ENCODE assay signal across 13 mouse cellular contexts in genomic region chr2:13557145-13558030, GRCm38 (mm10). TPM values are rescaled to one million over a fixed set of nuclear protein-coding genes. Genes with fewer than 3 reads are reported as not detected.
A peak's percentile ranks its signal among the peaks of the same experiment; 100 is the strongest.
DNase-seq lines count a peak whose midpoint lies in the region; ATAC-seq and TF ChIP-seq lines count a peak whose summit lies in the region.
"Had no signal": no experiment of that assay in that cellular context is flagged by ENCODE, and none has a peak within 500 bp of the region (broad histone marks: within the 10 kb centered on the region; RNA-seq: fewer than 3 reads in every experiment).

No protein-coding gene starts in this region.

- no peaks in the 10 kb centered on the region for H3K9me3 ChIP-seq in limb, embryonic 15.5 days
- H3K9me3 ChIP-seq in limb, embryonic 10.5 days (replicated peaks): no peaks in the 10 kb centered on the region
- no peaks in the 10 kb centered on the region for H3K9me3 ChIP-seq in heart, embryonic 16.5 days (replicated peaks; ENCODE audit: control insufficient read depth, low read length)
- H3K9me3 ChIP-seq in midbrain, embryonic 16.5 days (replicated peaks; ENCODE audit: control insufficient read depth, low read length, poor library complexity, severe bottlenecking): no peaks in the 10 kb centered on the region; the same call in 1 of the 2 replicates
- H3K9me3 ChIP-seq in hindbrain, embryonic 13.5 days: no peaks in the 10 kb centered on the region
- H3K9me3 ChIP-seq: forebrain, embryonic 15.5 days; hindbrain, embryonic 10.5 days; liver, embryonic 15.5 days had no signal

- CTCF ChIA-PET in Patski (lab: Charles Lee): interaction anchor here (1.1 to 4.0 kb wide), 5 partner anchors 10 to 56 kb away, joined by 3 to 22 read pairs (median 4); partner anchors contain the start of genes Trdmt1 and Vim

- no peak overlapping the region for H3K9ac ChIP-seq in limb, embryonic 15.5 days
- H3K9ac ChIP-seq in heart, embryonic 16.5 days (ENCODE audit: low read length): no peak overlapping the region
- H3K9ac ChIP-seq in midbrain, embryonic 16.5 days (ENCODE audit: low read depth, low read length): no peak overlapping the region
- no peak overlapping the region for H3K9ac ChIP-seq in hindbrain, embryonic 13.5 days
- H3K9ac ChIP-seq: forebrain, embryonic 15.5 days; liver, embryonic 15.5 days had no signal

- TF ChIP-seq CTCF in Patski (IDR thresholded peaks at IDR 0.05): no peak

- H3K4me1 ChIP-seq in limb, embryonic 15.5 days: peaks cover 17% of the 10 kb centered on the region
- H3K4me1 ChIP-seq in limb, embryonic 10.5 days: no peaks in the 10 kb centered on the region
- H3K4me1 ChIP-seq in heart, embryonic 16.5 days (ENCODE audit: control insufficient read depth, insufficient read depth, low read length): peaks cover 16% of the 10 kb centered on the region
- no peaks in the 10 kb centered on the region for H3K4me1 ChIP-seq in midbrain, embryonic 16.5 days (ENCODE audit: control insufficient read depth, insufficient read depth, low read length)
- H3K4me1 ChIP-seq in hindbrain, embryonic 13.5 days (replicated peaks): no peaks in the 10 kb centered on the region; the same call in 1 of the 2 replicates
- H3K4me1 ChIP-seq: forebrain, embryonic 15.5 days; liver, embryonic 15.5 days had no signal

- H3K36me3 ChIP-seq in limb, embryonic 15.5 days: no peaks in the 10 kb centered on the region
- no peaks in the 10 kb centered on the region for H3K36me3 ChIP-seq in limb, embryonic 10.5 days
- no peaks in the 10 kb centered on the region for H3K36me3 ChIP-seq in heart, embryonic 16.5 days (ENCODE audit: control insufficient read depth, insufficient read depth)
- H3K36me3 ChIP-seq in splenic B cell, adult 2 months (ENCODE audit: control insufficient read depth, insufficient read depth, low read length, poor library complexity, severe bottlenecking): no peaks in the 10 kb centered on the region
- no peaks in the 10 kb centered on the region for H3K36me3 ChIP-seq in midbrain, embryonic 16.5 days (ENCODE audit: control insufficient read depth, insufficient read depth, low read length)
- H3K36me3 ChIP-seq in hindbrain, embryonic 13.5 days: no peaks in the 10 kb centered on the region
- H3K36me3 ChIP-seq: forebrain, embryonic 15.5 days; hindbrain, embryonic 10.5 days; liver, embryonic 15.5 days had no signal

- no peak overlapping the region for H3K4me2 ChIP-seq in limb, embryonic 15.5 days
- no peak overlapping the region for H3K4me2 ChIP-seq in heart, embryonic 16.5 days (ENCODE audit: low read depth, low read length)
- H3K4me2 ChIP-seq in midbrain, embryonic 16.5 days (ENCODE audit: low read length): no peak overlapping the region
- no peak overlapping the region for H3K4me2 ChIP-seq in hindbrain, embryonic 13.5 days
- H3K4me2 ChIP-seq: forebrain, embryonic 15.5 days; liver, embryonic 15.5 days had no signal

- no peak overlapping the region for H3K4me3 ChIP-seq in limb, embryonic 15.5 days
- H3K4me3 ChIP-seq in limb, embryonic 10.5 days: no peak overlapping the region
- H3K4me3 ChIP-seq in heart, embryonic 16.5 days (ENCODE audit: low read length): no peak overlapping the region
- no peak overlapping the region for H3K4me3 ChIP-seq in midbrain, embryonic 16.5 days (ENCODE audit: low read depth, low read length)
- no peak overlapping the region for H3K4me3 ChIP-seq in hindbrain, embryonic 13.5 days
- H3K4me3 ChIP-seq: forebrain, embryonic 15.5 days; hindbrain, embryonic 10.5 days; liver, embryonic 15.5 days had no signal

- peak overlapping the region; percentile 69 for H3K27ac ChIP-seq in limb, embryonic 15.5 days
- no peak overlapping the region for H3K27ac ChIP-seq in limb, embryonic 10.5 days
- peak overlapping the region; percentile 12; the same call in 1 of the 2 replicates for H3K27ac ChIP-seq in heart, embryonic 16.5 days (ENCODE audit: low read length)
- H3K27ac ChIP-seq in midbrain, embryonic 16.5 days (ENCODE audit: low read length): no peak overlapping the region
- H3K27ac ChIP-seq in hindbrain, embryonic 13.5 days: no peak overlapping the region
- H3K27ac ChIP-seq: forebrain, embryonic 15.5 days; hindbrain, embryonic 10.5 days; liver, embryonic 15.5 days had no signal

- WGBS in limb, embryonic 15.5 days: 68% methylated on average over 9 of the region's 9 CpGs
- 85% methylated on average over 9 of the region's 9 CpGs for WGBS in limb, embryonic 10.5 days
- WGBS in heart, embryonic 16.5 days: 56% methylated on average over 9 of the region's 9 CpGs
- WGBS in midbrain, embryonic 16.5 days: 84% methylated on average over 9 of the region's 9 CpGs
- WGBS in hindbrain, embryonic 13.5 days: 86% methylated on average over 9 of the region's 9 CpGs

- ATAC-seq in limb, embryonic 15.5 days (ENCODE audit: insufficient number of reproducible peaks, low FRiP score, low TSS enrichment, low read depth): no peak
- ATAC-seq in Patski: peak; percentile 23
- no peak for ATAC-seq in heart, embryonic 16.5 days (replicated peaks; ENCODE audit: extremely low read depth, insufficient read depth, low FRiP score)
- ATAC-seq in midbrain, embryonic 16.5 days: no peak
- ATAC-seq in hindbrain, embryonic 13.5 days (ENCODE audit: low FRiP score): no peak
- ATAC-seq: forebrain, embryonic 15.5 days had no signal

- no peaks in the 10 kb centered on the region for H3K27me3 ChIP-seq in limb, embryonic 15.5 days
- no peaks in the 10 kb centered on the region for H3K27me3 ChIP-seq in limb, embryonic 10.5 days (ENCODE audit: low read depth, poor library complexity, severe bottlenecking)
- no peaks in the 10 kb centered on the region for H3K27me3 ChIP-seq in Patski
- no peaks in the 10 kb centered on the region for H3K27me3 ChIP-seq in heart, embryonic 16.5 days (ENCODE audit: control insufficient read depth, insufficient read depth, low read length)
- no peaks in the 10 kb centered on the region for H3K27me3 ChIP-seq in splenic B cell, adult 2 months (ENCODE audit: control insufficient read depth, insufficient read depth, low read length, poor library complexity, severe bottlenecking)
- H3K27me3 ChIP-seq in midbrain, embryonic 16.5 days (ENCODE audit: control insufficient read depth, insufficient read depth, low read depth, low read length): no peaks in the 10 kb centered on the region
- H3K27me3 ChIP-seq in hindbrain, embryonic 13.5 days: no peaks in the 10 kb centered on the region
- H3K27me3 ChIP-seq: forebrain, embryonic 15.5 days had no signal

- no peak for DNase-seq in limb, embryonic 10.5 days (ENCODE audit: low spot score)
- no peak for DNase-seq in Patski (ENCODE audit: low read depth, low spot score)
- peak; percentile 40 for DNase-seq in splenic B cell, adult 2 months (ENCODE audit: low read depth, low spot score)
- DNase-seq in adrenal gland, adult 2 months: no peak
- DNase-seq: kidney, postnatal 10 days; midbrain, embryonic 14.5 days had no signal

- POLR2A ChIA-PET in Patski (lab: Charles Lee): interaction anchor here (1.3 kb wide), 1 partner anchor 15 kb away, joined by 3 read pairs; no protein-coding TSS in a partner anchor

- in situ Hi-C loops in Patski (cut with MboI; ENCODE audit: low pct_unique_long_range_greater_than_20kb): no loop called here

RNA-seq across cellular contexts. Expression of gene Trdmt1, which starts 12.9 kb away (rescaled TPM):
- 8.9 and 11.5 TPM in 2 replicates for polyA plus RNA-seq in limb, embryonic 15.5 days (2015; fragmentation: Nextera tagmentation; extraction: Ambion mirVana)
- polyA plus RNA-seq in limb, embryonic 10.5 days (2016; fragmentation: Nextera tagmentation; extraction: Ambion mirVana): 7.7 and 8.2 TPM in 2 replicates
- 8.0 TPM for polyA plus RNA-seq in Patski (2021)
- polyA plus RNA-seq in heart, embryonic 16.5 days (2015; fragmentation: Nextera tagmentation; extraction: Ambion mirVana): 10.4 and 11.2 TPM in 2 replicates
- polyA plus RNA-seq in midbrain, embryonic 16.5 days (2015; fragmentation: Nextera tagmentation; extraction: Ambion mirVana): 7.3 and 8.5 TPM in 2 replicates
- total RNA-seq in adrenal gland, adult 2 months (2021): 1 to 10 TPM; 2.4 to 7.8 TPM
- 0.49 and 0.77 TPM in 2 replicates for polyA plus RNA-seq in adrenal gland, adult 2 months (2012; rRNA removed)
- 7.8 and 9.7 TPM in 2 replicates for polyA plus RNA-seq in hindbrain, embryonic 13.5 days (2015; fragmentation: Nextera tagmentation; extraction: Ambion mirVana)

RNA-seq across cellular contexts. Expression of gene Vim, which starts 16.3 kb away (rescaled TPM):
- polyA plus RNA-seq in limb, embryonic 15.5 days (2015; fragmentation: Nextera tagmentation; extraction: Ambion mirVana): 1,276 and 1,300 TPM in 2 replicates
- polyA plus RNA-seq in limb, embryonic 10.5 days (2016; fragmentation: Nextera tagmentation; extraction: Ambion mirVana): 183 and 240 TPM in 2 replicates
- 2,775 TPM for polyA plus RNA-seq in Patski (2021)
- 820 and 887 TPM in 2 replicates for polyA plus RNA-seq in heart, embryonic 16.5 days (2015; fragmentation: Nextera tagmentation; extraction: Ambion mirVana)
- 306 and 363 TPM in 2 replicates for polyA plus RNA-seq in midbrain, embryonic 16.5 days (2015; fragmentation: Nextera tagmentation; extraction: Ambion mirVana)
- 100 to 1,000 TPM; 137 to 269 TPM for total RNA-seq in adrenal gland, adult 2 months (2021)
- 661 and 728 TPM in 2 replicates for polyA plus RNA-seq in adrenal gland, adult 2 months (2012; rRNA removed)
- polyA plus RNA-seq in hindbrain, embryonic 13.5 days (2015; fragmentation: Nextera tagmentation; extraction: Ambion mirVana): 727 and 758 TPM in 2 replicates

Comparison
In these comparisons a context has a peak if more than half of its experiments do, and no peak if none do; other contexts are left out.
1. H3K27ac ChIP-seq: peak in limb, embryonic 15.5 days (single experiment) and heart, embryonic 16.5 days (single experiment); none in limb, embryonic 10.5 days (single experiment), midbrain, embryonic 16.5 days (single experiment) and hindbrain, embryonic 13.5 days (single experiment).